Mouse (Mus musculus): ENCODE results near the gene Esyt1.

DNA sequence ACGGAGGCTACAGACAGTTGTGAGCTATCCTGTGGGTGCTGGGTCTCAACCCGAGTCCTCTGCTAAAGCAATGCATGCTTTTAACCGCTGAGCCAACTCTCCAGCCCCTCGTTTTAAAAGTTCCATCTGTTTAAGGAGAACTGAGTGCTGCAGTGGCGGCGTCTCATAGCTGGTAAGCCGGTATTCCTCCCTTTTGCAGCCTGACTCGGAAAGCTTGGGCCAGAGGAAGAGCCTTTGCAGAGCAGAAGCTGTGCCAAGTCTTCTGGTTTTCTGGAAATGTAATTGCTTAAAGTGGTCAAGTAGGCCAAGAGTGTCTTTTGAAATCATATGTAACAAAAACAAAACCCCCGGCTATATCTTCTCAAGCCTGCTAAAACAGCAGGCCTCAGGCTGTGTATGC is 17.4 kb downstream of the Esyt1 start:
- TF ChIP-seq CTCF (IDR thresholded peaks at IDR 0.05; ENCODE audit: low read depth): no peak
- TF ChIP-seq EP300 (IDR thresholded peaks at IDR 0.05; ENCODE audit: low read depth): no peak

All from liver, embryonic 14.5 days (tissue).